Mouse (Mus musculus): ENCODE measurements at regions not wholly inside any gene's neighbourhood (a gene's known extent, or its start where the extent isn't known, plus 50 kb on each side); places are given as distances from the start of the nearest gene placed in this dataset.
"Not testable (repeated sequence)": the region's sequence is repeated elsewhere in the genome, so short reads cannot be mapped to it uniquely, and the experiment has no call there.

DNA sequence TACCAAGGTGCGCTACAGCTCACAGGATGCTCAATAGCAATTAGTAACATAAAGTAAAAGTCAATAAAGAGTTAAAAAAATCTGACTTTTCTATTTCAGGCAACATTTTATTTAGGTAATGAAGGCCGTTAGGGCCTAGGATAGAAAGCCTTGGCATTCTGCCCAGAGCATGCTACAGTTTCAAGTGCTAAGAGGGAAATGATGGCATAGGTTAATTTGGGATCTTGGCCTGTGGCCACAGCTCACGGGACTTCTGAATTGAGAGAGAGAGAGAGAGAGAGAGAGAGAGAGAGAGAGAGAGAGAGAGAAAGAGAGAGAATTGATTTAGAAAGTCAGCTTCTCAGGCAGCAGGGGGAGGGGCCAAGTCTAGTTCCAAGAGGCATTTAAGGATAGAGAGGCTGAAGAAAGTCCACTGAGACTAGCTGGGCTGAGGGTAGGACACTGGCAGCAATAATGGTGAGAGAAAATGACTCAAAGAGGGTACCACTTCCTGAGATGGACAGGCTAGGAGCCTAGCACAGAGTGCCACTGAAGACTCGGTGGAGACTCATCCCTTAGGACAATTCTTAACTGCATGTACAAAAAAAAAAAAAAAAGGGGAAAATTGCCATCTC lies 52.6 kb upstream of the Klf14 start:
- no peak for DNase-seq (ENCODE audit: low spot score)

DNA sequence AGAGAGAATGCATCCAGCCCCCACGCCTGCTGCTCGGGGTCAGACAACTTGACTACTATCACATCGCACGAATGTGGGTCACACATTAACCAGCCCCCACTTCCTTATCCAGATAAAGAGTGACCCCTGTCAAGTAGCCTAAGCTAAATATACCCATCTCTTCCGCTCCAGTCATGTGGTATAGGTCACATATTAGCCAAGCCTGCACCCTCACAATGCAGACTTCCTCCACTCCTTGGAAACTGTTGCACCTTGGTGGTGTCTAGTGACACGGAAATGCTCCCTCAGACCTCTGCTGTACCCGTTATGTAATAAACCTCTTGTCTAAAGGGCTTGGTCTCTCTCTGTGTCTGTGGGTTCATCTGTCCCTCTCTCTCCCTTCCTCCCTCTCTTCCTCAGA lies 57.7 kb upstream of the Klf14 start:
- DNase-seq (ENCODE audit: low spot score) = no peak

DNA sequence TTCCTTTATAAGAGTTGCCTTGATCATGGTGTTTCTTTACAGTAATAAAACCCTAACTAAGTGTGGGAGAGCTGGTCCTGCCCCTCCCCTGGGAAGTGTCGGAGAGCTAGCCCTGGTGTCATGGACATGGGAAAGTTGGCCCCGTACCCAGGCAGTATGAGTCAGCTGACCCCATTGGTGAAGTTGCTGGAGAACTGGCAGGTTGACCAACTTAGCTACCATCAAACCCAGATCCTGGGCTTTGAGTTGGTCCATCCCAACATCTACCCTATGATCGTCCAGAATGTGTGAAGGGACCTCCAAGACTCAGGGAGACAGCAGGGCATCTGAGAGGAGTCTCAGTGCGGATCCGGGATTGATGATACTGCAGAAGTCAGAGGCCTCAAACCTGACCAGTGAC lies 62.9 kb upstream of the Klf14 start:
- DNase-seq (ENCODE audit: low spot score) = no peak

DNA sequence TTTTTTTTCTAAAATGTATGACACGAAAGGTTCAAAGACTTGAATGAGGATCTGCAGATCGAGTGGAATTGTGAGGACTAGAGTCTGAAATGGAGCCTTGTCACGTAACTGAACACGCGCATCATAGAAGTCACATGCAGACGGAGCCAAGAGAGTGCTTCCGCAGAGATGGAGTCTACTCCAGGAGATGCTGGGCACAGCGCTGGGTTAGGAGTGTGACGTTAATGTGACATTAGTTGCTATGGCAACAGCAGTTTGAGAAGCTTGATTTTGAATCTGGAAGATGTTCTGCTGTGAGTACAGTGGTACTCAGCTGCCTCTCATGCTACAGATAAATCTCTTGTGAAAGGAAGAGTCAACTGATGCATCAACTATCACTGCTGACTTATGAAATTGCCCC lies 70.9 kb upstream of the Klf14 start:
- no peak for DNase-seq (ENCODE audit: low spot score)

DNA sequence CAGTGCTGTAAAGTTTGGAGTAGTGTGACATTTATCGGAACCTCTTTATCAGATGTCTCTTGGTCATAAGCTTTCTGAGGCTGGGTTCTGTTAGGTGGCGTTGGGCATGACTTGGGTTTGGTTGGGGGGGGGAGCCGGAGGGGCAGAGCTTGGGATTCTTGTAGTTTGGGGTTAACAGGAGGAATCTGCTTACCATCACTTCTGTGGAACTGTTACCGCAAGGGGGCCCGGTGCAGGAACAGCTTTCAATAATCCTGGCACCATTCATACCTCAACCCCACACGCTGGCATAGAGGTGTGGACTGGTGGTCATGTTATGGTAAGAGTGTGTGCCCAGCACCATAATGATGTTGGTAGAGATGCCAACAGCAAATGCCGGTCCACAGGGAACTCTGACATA lies 72.1 kb upstream of the Klf14 start:
- no peak for DNase-seq (ENCODE audit: low spot score)

DNA sequence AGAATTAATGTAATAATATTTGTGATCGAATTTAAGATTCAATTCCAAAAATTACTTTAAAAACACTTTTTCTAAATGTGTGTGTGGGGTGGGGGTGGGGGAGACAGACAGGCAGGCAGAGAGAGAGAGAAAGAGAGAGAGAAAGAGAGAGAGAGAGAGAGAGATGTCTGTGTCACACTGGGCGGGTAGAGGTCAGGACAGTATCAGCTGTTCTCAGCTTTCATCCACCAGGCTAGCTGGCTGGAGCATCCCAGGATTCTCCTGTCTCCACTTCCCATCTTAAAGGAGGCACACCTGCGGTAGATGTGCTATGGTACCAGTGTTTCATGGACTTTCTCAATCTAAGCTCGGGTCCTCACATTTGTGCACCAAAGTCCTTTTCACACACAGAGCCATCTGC lies 73.3 kb upstream of the Klf14 start:
- DNase-seq (ENCODE audit: low spot score) = no peak

DNA sequence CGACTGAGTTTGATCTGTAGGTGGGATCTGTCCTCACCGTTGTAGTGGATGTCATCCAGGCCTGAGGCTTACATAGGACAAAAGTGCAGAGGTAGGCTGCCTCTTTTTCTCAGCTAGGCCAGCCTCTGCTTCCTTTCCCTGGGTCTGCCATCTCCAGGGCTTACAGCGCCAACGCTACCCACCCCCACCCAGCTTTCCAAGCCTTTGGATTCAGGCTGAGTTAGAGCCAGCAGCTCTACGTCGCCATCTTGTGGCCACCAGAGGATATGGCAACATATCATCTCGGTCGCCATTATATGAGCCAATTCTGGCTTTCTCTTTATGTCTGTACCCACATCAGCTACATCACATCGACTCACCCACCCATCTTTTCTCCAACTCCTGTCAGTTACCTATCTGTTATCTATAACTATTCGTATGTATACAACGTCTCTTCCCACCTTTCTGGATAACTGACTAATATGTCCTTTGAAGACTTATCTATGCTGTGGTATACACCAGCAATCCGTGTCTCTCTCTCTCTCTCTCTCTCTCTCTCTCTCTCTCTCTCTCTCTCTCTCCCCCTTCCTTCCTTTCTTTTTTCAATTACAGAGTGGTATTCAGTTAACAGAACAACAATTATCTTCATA lies 74.2 kb upstream of the Klf14 start:
- no peak for DNase-seq (ENCODE audit: low spot score)

DNA sequence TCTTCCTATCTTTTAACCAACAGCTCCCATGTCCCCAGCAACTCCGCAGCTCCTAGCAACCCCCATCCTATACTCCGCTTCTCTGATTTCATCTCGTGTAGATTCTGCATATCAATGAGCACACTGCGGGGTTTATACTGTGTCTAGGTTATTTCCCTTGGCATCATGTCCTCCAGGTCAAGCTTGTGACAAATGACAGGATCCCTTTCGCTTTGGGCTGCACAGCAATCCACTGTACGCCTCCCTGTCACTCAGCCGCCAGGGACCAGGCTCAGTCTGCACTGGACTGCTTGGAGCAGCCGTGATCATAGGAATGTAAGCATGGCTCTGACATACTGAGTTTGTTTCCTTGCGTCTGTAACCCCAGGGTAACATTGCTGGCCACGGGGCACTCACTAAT lies 75.9 kb upstream of the Klf14 start:
- no peak for DNase-seq (ENCODE audit: low spot score)

DNA sequence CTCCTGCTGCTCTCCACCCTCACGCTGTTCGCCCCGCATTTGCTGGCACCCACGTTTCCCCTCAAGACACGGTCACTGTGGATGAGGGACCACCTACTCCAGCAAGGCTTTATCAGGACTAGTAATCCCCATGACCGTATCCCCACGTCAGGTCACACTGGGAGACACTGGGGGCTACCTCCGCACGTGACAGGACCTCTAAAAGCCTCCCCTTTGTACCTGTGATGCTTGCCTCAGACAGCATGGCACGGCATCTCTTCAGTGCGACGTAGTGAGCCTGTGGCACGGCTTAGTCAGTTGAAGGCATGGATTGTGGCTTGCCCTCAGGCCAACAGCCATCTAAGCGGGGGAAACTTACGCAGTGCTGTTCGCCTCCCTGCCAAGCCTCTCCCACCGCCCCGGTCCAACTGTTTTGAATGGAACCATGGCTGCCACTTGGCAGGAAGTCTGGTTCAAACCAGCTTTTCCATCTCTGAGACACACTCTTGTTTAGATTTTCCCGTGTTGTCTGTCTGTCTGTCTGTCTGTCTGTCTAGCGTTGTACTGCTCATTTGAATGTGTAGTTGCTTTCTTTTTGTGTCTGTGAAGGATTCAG lies 79.0 kb upstream of the Klf14 start:
- DNase-seq (ENCODE audit: low spot score) = no peak

DNA sequence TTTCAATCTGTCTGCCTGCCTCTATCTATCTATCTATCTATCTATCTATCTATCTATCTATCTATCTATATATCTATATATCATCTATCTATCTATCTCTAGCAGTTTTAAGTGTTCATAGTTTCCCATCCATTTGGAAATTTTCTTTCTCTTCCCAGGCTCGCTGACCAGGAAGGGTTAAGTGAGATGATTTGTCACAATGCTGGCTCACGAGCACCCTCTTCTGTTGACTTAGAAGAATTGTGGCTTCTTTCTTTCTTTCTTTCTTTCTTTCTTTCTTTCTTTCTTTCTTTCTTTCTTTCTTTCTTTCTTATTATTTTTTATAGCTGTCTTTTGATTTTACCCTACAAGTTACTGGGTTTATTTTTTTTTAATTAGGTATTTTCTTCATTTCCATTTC lies 79.6 kb upstream of the Klf14 start:
- not testable (repeated sequence) for DNase-seq (ENCODE audit: low spot score)

DNA sequence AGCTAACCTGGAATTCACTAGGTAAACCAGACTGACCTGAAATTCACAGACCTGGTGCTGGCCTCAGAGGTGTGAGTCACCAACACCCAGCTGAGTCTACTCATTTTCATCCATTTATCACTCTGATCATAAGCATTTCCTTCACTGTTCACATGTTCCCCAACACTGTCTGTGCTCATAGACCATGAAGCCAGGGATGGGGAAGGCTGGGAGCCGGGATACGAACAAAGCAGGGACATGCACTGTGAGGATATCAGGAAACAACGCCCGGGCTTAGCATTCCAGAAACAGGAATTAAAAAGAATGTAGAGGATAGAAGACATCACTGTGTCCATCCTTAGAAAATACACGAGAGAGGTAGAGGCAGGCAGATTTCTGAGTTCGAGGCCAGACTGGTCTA lies 80.6 kb upstream of the Klf14 start:
- DNase-seq (ENCODE audit: low spot score) = no peak

DNA sequence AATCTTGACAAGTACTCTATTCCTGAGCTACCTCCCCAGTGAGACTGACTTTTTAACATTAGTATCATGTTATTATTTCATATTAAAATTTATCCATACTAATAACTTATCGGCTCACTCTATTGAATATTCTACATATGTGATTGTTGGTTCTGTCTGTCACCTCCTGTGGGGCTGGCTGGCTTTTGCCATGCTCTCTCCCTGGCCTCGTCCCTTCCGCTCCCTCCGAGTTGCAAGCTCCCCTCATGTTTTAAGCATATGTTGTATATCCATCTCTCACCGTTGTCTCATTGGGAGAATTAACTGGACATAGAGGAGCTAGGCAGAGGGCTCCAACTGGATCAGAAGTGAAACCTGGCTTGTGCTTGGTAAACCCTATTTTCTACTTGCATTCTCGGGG lies 81.9 kb upstream of the Klf14 start:
- DNase-seq (ENCODE audit: low spot score) = no peak

DNA sequence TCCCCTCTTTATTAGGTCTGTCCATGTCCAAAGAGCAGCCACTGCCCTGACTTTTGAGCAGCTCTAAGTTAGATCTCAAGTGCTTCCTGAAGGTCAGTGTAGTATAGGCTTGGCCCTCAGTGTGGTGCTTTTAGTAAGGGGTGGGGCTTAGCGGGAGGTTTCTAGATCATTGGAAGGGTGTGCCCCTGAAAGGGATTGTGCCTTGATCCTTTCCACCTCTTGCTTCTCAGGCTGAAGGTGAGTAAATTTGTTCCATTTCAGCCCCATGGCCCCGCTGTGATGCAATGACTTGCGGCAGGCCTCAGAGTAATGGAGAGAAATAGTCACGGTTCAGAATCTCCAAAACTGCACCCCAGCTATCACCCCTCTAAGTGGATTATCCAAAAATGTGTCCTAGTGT lies 84.5 kb upstream of the Klf14 start:
- no peak for DNase-seq (ENCODE audit: low spot score)

DNA sequence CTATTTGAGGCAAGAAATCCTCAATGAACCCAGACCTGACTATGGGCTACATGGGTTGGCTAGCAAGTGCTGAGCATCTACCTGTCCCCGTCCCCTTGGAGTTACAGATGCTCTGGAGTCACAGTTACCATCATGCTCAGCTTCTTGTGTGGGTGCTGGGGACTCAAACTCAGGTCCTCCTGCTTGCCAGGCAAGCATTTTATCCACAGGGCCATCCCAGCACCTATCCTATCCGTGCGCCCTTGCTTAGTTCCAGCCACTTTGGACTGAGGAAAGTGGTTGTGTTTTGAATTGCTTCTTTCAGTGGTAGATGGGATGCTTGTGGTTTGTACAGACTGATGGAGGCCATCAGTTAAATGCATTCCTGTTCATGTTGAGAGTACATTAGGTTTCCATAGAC lies 85.0 kb upstream of the Klf14 start:
- no peak for DNase-seq (ENCODE audit: low spot score)

DNA sequence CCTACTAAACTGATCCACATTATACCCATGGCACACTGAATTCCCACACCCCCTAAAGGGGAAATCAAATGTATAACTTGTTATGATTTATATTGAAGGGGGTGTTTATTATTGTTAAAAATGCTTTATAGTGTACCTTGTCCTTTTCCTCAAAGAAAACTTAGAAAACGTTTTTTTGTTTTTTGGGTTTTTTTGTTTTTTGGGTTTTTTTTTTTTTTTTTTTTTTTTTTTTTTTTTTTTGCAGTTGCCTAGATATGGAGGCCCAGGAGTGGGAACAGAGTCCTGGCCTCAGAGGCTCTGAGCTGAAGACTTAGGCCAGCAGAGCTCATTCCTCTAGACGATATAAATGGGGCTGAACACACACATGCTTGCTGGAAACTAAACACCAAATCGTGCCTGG lies 87.3 kb upstream of the Klf14 start:
- DNase-seq (ENCODE audit: low spot score) = no peak

DNA sequence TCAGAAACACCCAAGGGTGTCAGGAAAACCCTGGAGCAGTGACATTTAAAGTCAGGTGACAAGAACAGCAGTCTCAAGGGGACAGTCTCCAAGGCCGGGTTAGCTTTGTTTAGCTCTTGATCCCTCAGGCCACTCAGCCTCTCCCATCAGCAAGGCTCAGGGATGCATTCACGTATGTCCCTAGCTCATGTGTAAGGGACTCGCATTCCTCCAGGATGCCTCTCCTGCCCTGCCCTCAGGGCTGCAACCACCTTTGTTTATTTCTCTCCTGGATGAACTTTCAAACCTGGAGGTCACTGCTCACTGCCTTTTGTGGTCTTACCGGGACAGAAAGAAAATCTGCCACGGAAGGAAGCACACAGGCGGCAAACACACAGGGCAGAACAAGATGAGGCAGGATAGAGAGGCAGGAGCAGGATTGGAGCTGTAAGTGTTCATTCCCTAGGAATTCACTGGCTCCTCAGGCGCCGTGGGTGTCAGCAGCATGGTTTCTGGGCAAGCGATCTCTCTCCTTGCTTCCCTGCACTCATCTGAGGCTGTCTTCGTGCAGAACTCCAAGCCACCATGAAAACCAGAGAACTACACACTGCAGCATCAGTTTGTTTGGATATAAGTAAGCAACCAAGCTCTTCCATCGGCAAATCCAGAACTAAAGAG lies 90.2 kb upstream of the Klf14 start:
- no peak for DNase-seq (ENCODE audit: low spot score)

DNA sequence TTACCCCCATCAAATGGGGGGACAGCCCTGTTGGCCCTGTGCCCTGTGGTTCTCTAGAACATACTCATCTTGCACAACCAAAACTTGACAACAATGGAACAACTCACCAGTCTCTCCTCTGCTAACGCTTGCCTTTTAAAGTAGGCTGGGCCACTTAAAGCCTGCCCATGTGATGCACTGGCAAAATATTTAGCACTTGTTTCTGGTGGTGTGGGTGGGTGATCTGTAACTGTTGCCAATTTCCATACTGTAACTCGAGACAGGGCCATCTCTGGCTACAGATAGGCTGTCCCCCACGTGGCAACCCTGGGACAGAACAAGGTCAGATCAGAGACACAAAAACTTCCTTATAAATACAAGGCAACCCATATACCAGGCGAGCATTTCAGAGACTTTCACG lies 92.0 kb upstream of the Klf14 start:
- no peak for DNase-seq (ENCODE audit: low spot score)

DNA sequence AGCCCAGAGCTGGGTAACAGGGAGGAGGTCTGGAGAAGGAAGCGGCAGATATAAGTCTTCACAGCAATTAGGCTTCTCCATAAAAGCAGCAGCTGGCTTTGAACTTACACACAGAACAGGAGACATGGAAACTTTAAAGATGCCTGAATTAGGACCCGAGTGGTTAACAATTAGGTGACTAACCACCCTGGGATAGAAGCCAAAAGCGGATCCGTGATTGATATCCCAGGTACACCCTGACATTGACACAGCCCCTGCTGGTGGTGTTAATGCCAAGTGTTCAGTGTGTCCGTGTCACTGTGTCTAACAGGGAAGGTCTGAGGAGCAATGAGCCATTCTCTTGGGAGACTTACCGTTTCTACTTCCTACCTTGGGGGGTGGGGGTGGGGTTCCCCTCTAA lies 92.9 kb upstream of the Klf14 start:
- no peak for DNase-seq (ENCODE audit: low spot score)

DNA sequence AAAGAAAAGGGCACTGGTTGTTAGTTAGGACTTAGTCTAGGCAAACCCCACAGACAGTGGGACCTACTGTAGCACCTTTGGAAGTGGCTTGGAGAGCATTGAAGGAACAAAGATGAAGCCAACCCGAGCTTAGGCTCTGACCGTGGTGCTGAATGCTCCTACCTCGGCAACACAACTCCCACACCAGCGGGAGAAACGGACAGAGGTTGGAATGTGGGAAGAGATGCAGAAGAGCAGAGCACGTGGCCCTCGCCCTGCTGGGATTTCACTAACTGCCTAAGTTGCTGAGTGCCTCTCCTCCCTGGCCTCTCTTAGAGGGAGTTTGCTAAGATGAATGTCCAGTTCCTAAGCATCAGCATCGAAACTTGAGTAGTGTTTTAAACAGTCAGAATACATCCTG lies 94.1 kb upstream of the Klf14 start:
- DNase-seq (ENCODE audit: low spot score) = no peak

DNA sequence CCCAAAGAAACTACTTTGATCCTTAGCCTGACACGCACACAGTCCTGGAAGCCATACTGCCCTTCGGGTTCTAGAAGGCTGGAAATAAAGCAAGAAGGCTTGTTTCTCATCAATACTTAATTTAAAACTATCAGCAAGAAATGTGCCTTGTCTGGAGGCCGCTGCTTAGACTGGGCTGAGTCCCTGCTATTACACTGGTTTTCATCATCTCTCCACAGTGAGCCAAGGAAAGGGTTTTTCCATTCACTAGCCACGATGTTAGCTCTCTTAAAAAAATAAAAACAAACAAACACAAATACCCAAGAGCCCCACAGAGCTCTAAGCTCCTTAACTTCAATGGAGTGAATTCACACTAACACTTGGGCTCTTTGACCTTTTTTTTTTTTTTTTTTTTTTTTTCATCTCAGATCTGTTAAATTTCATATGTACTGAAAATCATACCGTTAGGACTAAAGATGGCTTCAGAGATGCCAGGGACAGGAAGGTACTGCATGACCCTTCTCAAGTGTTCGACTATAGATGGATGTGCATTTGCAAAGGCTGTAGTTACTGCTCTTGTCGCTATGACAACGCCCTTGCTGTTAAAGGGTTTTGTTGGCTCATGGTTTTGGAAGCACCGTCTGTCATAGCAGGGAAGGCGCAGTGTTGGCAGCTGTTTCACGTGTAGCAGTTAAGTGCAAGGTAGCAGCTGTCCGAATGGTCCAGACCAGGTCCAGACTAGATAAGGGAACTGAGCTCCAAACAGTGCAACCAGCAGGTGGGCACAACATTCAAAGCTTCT lies 98.1 kb upstream of the Klf14 start:
- no peak for DNase-seq (ENCODE audit: low spot score)

DNA sequence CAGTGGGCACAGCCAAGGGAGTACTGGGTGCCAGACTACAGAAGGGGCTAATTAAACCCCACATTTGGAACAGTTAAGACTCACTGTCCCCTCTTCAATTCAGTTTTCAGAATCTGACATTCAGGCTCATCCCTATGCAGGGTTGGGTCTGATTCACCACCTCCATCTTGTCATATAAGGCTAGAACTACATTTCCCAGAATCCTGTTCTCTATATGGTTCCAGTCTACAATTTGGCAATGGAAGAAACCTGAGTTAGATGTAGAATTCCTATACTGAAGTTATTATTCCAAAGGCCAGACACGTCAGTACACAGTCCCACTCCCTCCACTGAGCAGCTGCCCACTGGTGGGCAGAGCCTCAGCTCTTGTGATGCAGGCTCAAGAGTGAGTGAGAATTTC lies 99.4 kb upstream of the Klf14 start:
- no peak for DNase-seq (ENCODE audit: low spot score)

DNA sequence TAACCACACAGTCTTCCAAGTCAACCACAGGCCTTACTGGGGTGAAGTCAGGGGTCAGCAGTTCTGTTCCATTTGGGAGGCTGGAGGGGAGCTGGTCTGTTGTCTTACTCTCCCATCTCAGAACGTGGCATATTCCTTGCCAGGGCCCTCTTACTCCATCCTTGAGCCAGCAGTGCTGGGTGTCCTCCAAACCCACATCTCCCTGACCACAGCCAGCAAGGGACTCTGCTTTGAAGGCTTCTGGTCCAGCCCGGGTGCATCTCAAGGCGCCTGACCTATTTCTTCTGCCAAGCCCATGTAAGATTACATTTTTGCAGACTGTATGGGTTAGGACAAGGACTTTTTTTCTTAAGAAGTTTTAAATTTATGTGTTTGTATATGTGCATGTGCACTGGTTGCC lies 100.1 kb upstream of the Klf14 start:
- no peak for DNase-seq (ENCODE audit: low spot score)

DNA sequence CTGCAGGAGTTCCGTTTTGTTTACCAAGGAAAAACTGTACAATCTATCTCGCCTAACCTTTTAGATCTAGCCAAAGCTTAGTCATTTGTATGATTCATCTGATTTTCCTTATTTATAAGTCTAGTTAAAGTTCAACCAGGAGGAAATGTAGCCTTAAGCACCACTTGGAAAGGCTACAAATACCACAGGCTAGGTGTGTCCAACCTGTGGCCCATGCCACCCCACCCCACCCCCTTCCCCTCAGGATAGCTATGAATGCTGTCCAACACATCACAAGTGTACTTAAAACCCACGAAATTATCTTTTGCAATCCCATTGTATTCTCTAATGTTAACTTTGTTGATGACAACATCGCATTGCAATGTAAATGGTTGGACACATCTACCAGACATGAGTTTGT lies 102.9 kb upstream of the Klf14 start:
- DNase-seq (ENCODE audit: low spot score) = no peak

Measured in spleen, adult 12 weeks (tissue).